ENCODE assay signal across 8 mouse cellular contexts in the genomic region with DNA sequence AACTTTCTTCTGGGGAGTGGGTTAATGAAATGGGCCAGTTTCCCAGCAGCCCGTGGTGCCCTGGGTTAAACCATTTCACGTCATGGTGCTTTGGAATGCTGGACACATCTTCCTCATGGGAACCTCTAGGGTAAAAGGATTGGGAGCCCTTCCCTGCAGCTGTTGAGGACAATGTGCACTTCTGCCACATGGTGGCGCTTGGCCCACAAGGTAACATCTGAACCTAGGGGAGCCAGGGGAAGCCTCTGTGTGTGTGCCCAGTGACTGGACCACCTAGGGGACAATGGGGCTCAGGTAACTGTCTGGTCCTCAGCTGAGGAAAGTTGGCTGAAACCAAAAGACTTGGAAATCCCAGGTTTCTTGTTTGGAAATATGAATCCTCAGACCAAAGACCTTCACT. TPM values are rescaled to one million over a fixed set of nuclear protein-coding genes. Genes with fewer than 3 reads are reported as not detected.
DNase-seq lines count a peak whose midpoint lies in the region; ATAC-seq and TF ChIP-seq lines count a peak whose summit lies in the region.

No protein-coding gene starts in this region.

- WGBS in kidney, embryonic 14.5 days, result 9% methylated on average over 3 of the region's 3 CpGs
- 5% methylated on average over 3 of the region's 3 CpGs for WGBS in lung, embryonic 14.5 days

- ATAC-seq in kidney, embryonic 14.5 days (ENCODE audit: low FRiP score, low TSS enrichment), result 0 out of 2 replicates have a peak, but pooled peaks have one; percentile 73
- ATAC-seq in lung, embryonic 14.5 days (ENCODE audit: insufficient read depth), result peak; percentile 75; the same call in 1 of the 2 replicates

- no peak overlapping the region for H3K4me2 ChIP-seq in kidney, embryonic 14.5 days (replicated peaks; ENCODE audit: low read depth, low read length)
- no peak overlapping the region for H3K4me2 ChIP-seq in lung, embryonic 14.5 days

- no peaks in the 10 kb centered on the region for H3K4me1 ChIP-seq in kidney, embryonic 14.5 days (ENCODE audit: control insufficient read depth, insufficient read depth, low read length)
- no peaks in the 10 kb centered on the region for H3K4me1 ChIP-seq in lung, embryonic 14.5 days (ENCODE audit: insufficient read depth)

- H3K27me3 ChIP-seq in kidney, embryonic 14.5 days (ENCODE audit: control insufficient read depth, insufficient read depth, low read length), result no peaks in the 10 kb centered on the region
- H3K27me3 ChIP-seq in lung, embryonic 14.5 days (ENCODE audit: insufficient read depth, low read length), result no peaks in the 10 kb centered on the region

- no peak overlapping the region for H3K4me3 ChIP-seq in kidney, embryonic 14.5 days (ENCODE audit: low read length)
- H3K4me3 ChIP-seq in lung, embryonic 14.5 days (ENCODE audit: low read depth, low read length), result no peak overlapping the region

- no peak overlapping the region for H3K27ac ChIP-seq in kidney, embryonic 14.5 days (ENCODE audit: low read depth, low read length)
- no peak overlapping the region for H3K27ac ChIP-seq in lung, embryonic 14.5 days (ENCODE audit: low read depth)

- no peaks in the 10 kb centered on the region for H3K36me3 ChIP-seq in kidney, embryonic 14.5 days (ENCODE audit: control insufficient read depth, insufficient read depth, low read length)
- no peaks in the 10 kb centered on the region for H3K36me3 ChIP-seq in lung, embryonic 14.5 days (ENCODE audit: insufficient read depth)

- no peaks in the 10 kb centered on the region for H3K9me3 ChIP-seq in kidney, embryonic 14.5 days (ENCODE audit: control insufficient read depth, low read length)
- no peaks in the 10 kb centered on the region for H3K9me3 ChIP-seq in lung, embryonic 14.5 days (ENCODE audit: low read depth, low read length)

- DNase-seq in urinary bladder, adult 18-20 months (ENCODE audit: low spot score in 2 of 2), result peak; percentile 46 to 48
- DNase-seq in urinary bladder, postnatal 10 days (ENCODE audit: low spot score), result no peak
- peak; percentile 60 to 70 for DNase-seq in cerebellum, postnatal 4 days (ENCODE audit: low spot score in 2 of 2)
- DNase-seq in gastrocnemius, postnatal 25 days, result peak; percentile 52
- DNase-seq in lung, embryonic 14.5 days, result peak; percentile 90
- DNase-seq in ovary, adult 18-20 months (ENCODE audit: low spot score), result peak; percentile 37
- peak; percentile 37 for DNase-seq in thymus, postnatal 14 days

- TF ChIP-seq CTCF in lung, embryonic 14.5 days (IDR thresholded peaks at IDR 0.05; ENCODE audit: low read depth), result peak; percentile 93

- H3K9ac ChIP-seq in kidney, embryonic 14.5 days (ENCODE audit: low read depth, low read length), result no peak overlapping the region
- no peak overlapping the region for H3K9ac ChIP-seq in lung, embryonic 14.5 days

RNA-seq across cellular contexts. Expression of a gene that starts 12.1 kb away (rescaled TPM):
- total RNA-seq in gastrocnemius, postnatal 25 days (2021), result not detected
- polyA plus RNA-seq in kidney, embryonic 14.5 days (2014; fragmentation: Nextera tagmentation; extraction: Ambion mirVana), result not detected in 2 replicates
- polyA plus RNA-seq in lung, embryonic 14.5 days (2014; fragmentation: Nextera tagmentation; extraction: Ambion mirVana), result not detected in 2 replicates

RNA-seq across cellular contexts. Expression of a gene that starts 46.8 kb away (rescaled TPM):
- not detected for total RNA-seq in gastrocnemius, postnatal 25 days (2021)
- 0.18 and 0.36 TPM in 2 replicates for polyA plus RNA-seq in kidney, embryonic 14.5 days (2014; fragmentation: Nextera tagmentation; extraction: Ambion mirVana)
- polyA plus RNA-seq in lung, embryonic 14.5 days (2014; fragmentation: Nextera tagmentation; extraction: Ambion mirVana), result 0.35 and 0.38 TPM in 2 replicates
